Mouse (Mus musculus) 3T3-L1 (cell line): ENCODE data around the gene Tshr.
"Not testable (repeated sequence)": the region's sequence is repeated elsewhere in the genome, so short reads cannot be mapped to it uniquely, and the experiment has no call there.

ENCODE experiments used
- DNase-seq: peaks from one replicate; pipeline ENCODE4 v3.0.0-alpha.2; 2015; ENCODE audit warnings: low read depth, low spot score

Tshr gene

DNA sequence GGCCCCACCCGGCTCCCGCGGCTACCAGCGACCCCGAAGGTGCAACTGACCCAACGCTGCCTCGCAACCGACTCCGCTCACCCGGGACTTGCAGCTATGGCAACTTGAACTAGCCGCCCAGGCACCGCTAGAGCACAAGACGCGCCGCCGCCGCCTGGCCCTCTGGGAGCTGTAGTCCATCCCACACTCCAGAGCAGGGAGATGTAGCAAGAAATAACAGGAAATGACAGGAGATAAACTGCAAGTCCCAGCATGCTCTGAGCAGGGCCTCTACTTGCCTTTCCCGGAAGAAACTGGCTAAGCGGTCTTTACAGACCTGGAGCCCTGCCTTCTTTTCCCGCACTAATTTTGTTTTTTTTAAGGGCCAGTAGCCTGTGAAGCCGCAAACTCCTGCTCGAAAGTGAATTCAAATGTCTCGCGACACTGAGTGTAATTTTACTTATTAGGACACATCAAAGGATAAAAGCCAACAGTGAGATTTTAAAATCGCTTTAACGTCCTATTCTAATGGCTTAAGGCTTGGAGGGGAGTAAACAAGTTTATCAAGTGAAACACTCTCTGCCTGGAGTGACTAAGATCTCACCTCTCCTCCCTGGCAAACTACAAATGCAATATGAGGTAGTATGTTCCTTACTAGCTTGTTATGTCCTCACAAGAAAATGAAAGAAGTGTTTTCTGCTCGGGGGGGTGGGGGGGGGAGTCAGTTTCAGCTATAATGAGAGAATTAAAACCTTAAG is at the start of gene Tshr, which contains the start of gene Cep128:
Gene Tshr (plus strand): TSS at position 283 of the 737 bp plus-strand sequence.
Gene Cep128 (minus strand): TSS at position 129 of the 737 bp plus-strand sequence.
- peak; percentile 96 for DNase-seq

DNA sequence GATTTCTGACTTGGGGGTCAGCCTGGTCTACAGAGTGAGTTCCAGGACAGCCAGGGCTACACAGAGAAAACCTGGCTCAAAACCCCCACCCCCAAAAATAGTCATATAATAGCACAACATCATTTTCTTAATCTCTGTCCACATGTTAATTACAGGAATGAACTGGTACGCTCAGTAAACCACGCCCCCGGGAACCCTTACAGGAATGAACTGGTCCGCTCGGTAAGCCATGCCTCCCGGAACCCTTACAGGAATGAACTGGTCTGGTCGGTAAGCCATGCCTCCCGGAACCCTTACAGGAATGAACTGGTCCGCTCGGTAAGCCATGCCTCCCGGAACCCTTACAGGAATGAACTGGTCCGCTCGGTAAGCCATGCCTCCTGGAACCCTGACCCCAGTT is 45.7 kb upstream of the Tshr start:
- not testable (repeated sequence) for DNase-seq

GRCm38 (mm10) chr12:91353783-91354182 is 30.6 kb upstream of the Tshr start:
- DNase-seq = no peak

- DNase-seq = no peak
These were observed 15.2 kb upstream of the Tshr start for GRCm38 (mm10) chr12:91369173-91369572.

- DNase-seq = peak; percentile 27
These were observed 673 bp upstream of the Tshr start for GRCm38 (mm10) chr12:91383516-91384264.

- DNase-seq = peak; percentile 74
These were observed 16.1 kb downstream of the Tshr start for GRCm38 (mm10) chr12:91400232-91401048.

GRCm38 (mm10) chr12:91401049-91401352 is 16.6 kb downstream of the Tshr start:
- no peak for DNase-seq

DNA sequence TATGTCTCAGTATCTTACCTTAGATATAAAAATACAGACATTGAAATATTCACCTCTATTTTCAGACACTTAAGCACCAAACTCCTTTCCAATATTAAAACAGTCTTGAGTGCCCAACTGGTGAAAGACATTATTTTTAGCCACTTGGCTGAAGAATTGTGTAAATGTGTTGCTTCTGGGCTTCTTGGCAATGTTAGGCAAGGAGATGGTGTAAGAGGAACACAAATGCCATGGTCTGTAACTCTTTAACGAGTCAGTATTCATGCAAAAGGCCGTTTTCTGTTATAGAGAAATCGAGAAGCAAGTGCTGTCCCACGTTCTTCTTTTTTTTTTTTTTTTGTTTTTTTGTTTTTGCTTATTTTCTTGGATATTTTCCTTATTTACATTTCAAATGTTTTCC is 25.9 kb downstream of the Tshr start:
- DNase-seq = no peak

DNA sequence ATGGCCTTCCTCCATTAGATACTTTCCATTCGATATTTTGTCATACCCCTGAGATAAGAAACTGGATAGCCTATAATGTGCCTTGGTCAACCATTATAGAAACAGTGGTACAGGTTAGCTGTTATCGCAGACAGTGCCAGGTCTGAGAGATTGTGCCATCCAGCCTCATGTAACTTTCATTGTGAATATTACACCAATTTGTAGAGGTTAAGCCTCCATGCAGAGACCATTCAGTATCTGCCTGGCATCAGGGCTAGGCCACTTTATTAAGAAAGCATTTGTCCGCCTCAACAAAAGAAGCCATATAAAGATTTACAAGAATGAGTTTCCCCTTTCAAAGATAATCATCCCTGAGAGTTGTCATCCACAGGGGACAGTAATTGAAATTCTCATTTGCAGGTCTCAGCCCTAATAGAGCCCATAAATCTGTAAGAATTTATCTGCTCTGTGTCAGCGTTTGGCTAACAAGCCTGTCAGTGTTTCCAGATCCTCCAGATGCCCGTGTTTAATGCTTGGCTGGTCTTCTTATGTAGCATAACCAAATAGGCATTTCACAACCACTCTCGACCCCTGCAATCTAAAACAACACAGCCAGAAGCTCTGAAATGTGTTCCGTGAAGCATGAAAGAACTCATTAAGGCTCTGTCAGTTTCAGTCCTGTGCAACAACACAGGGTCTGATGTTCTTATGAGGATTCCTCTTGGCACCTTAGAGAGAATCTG is 28.3 kb downstream of the Tshr start:
- no peak for DNase-seq

GRCm38 (mm10) chr12:91415112-91415511 is 30.7 kb downstream of the Tshr start:
- peak; percentile 4 for DNase-seq

GRCm38 (mm10) chr12:91416828-91417227 is 32.5 kb downstream of the Tshr start:
- no peak for DNase-seq

DNA sequence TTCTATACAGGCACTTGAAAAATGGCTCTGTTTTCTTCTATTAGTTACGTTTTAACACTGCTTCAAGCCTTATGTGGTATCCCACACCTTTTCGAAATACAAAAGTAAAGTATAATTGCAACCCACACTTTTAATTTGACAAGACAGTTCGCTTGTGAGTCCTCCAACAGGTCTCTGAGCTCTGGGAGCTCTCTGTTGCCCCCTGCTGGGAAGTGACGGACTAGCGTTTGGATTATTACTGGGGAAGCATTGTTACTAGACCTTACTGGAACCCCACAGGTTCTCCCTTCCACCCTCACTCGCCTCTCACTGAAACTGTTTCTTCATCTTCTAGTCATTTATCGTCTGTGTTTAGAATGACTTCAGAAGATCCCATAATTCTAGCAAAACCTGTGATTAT is 34.4 kb downstream of the Tshr start:
- peak; percentile 72 for DNase-seq

DNA sequence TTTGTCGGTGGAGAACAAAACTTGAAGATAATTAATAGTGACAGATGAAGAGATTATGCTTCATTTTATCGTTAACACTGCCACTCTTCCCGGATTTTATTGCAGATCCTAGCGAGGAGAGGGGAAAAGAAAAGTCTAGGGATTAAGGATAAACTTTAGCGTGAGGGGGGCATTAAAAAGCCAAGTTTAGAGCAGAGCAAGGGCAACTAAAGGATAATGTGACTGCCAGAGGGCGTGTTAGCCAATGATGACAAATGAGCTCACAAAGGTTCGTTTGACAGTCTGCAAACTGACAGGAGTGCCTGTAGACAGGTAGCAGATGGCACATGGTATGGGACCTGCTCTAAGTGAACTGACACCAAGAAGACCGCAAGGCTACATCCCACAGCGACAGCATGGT is 36.9 kb downstream of the Tshr start:
- DNase-seq = no peak

DNA sequence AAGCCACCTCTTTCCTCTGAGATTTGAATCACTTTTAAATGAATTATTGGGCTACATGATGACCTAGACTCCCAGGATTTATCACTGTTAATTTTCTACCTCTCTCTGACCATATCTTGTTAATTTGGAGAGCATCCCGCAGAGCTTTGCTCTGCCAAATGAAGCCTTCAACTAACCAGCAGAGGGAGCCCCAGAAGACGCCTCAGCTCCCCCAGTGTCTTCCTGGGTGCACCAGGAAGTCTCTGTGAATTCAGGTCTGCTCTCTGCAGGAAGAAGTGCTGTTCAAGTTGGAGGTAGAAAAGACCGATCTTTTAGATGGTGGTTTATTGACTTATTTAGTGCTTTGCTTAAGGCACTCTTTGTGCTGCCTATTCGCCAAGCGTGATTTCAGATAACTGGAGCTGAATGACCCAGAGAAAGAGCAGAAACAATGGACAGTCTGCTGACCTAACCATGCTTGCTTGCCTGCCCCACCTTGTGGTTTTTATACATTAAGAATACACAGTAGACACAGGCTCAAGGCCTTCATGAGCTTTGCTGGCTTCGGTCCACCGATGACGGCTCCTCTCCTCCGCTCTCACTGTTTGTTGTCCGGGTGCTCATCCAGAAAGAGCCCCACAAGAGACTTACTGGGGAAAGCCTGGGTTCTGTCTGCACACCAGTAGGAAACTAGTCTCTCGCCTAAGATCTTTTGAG is 38.9 kb downstream of the Tshr start:
- DNase-seq = peak; percentile 69

DNA sequence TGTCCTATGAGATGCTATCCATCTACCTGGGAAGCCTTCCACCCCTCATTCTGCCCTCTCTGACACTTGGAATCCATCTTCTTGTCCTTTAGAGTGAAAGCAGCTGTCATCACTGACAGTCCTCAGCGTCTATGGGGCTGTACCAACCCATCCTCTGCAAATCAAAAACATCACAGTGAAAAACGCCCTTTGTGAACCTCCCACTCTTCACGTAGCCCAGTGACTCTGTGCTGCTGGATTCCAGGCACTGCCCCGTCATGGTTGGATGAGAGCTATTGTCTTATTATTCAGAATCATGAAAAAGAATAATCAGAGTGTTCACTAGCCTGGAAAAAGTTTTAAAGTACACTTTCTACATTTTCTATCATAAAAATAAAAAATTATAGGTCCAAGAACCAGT is 42.1 kb downstream of the Tshr start:
- no peak for DNase-seq

- no peak for DNase-seq
These were observed 42.8 kb downstream of the Tshr start for GRCm38 (mm10) chr12:91427129-91427528.

DNA sequence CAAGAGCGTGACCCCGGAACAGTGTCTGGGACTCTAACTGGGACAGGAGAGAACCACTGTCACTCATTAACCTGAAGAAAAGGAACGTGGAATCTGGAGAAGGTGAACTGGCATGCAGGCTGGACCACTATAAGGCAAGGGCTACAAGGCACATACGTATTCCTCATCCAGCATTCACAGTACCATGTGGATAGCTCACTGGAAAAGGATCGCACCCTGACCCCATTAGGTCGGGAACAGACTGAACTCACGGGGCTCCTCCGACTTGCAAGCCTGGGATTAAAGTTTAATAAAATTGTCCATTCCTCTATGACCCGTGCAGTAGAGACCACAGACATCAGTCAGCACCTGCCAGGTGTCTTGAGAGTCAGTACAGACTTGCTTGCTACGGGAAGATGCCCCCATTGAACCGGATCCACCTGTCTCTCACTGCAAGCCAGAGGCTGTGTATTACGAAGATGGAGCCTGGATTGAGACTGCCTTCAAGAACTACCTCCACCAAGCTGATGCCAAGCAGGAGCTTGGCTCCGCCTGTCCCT is 97.9 kb downstream of the Tshr start:
- no peak for DNase-seq

- no peak for DNase-seq
These were observed 102.0 kb downstream of the Tshr start for GRCm38 (mm10) chr12:91486342-91486741.

GRCm38 (mm10) chr12:91488406-91488805 is 104.0 kb downstream of the Tshr start:
- DNase-seq = peak; percentile 27

GRCm38 (mm10) chr12:91495497-91496225 is 111.3 kb downstream of the Tshr start:
- no peak for DNase-seq
